Mouse (Mus musculus): Measurements from ENCODE around the gene Dhrs3. TPM values are rescaled to one million over a fixed set of nuclear protein-coding genes. Genes with fewer than 3 reads are reported as not detected.

The Dhrs3 gene
- polyA plus RNA-seq, 1 experiment from 2014 or later, result 6.8 TPM

DNA sequence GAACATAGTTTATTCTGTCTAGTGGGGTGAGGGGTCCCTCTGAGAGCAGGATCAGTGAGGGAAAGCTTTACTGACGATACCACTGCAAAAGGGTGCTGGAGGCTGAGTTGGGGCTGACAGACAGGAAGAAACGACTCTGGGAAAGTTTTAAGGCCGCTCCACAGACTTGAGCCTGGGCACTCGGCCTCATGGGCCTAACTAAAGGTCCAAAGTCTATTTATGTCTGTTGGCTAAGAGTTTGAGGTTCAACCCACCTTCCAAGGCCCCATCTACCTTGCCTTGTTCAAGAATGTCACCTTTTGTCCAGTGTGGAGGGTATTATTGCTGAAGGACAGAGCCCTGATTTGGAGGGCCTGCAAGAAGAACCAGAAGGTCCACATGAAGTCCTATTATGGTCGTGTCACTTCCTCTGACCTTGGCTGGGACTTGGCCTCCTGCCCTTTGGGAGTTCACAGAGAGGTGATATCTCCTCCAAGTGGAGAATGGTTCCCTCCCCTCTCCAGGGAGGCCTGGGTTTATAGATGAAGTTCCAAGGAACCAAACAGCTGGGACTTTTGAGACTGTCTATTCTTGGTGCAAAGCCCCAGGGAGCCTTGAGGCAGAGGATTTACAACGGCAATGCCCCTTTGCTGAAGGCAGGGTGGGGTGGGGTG lies 55.2 kb downstream of the Dhrs3 start:
- Histone ChIP-seq H3K4me2 (no peak overlapping the region), H3K36me3 (ENCODE audit: poor library complexity, severe bottlenecking) (no peaks in the 10 kb centered on the region)
- ATAC-seq, result no peak

DNA sequence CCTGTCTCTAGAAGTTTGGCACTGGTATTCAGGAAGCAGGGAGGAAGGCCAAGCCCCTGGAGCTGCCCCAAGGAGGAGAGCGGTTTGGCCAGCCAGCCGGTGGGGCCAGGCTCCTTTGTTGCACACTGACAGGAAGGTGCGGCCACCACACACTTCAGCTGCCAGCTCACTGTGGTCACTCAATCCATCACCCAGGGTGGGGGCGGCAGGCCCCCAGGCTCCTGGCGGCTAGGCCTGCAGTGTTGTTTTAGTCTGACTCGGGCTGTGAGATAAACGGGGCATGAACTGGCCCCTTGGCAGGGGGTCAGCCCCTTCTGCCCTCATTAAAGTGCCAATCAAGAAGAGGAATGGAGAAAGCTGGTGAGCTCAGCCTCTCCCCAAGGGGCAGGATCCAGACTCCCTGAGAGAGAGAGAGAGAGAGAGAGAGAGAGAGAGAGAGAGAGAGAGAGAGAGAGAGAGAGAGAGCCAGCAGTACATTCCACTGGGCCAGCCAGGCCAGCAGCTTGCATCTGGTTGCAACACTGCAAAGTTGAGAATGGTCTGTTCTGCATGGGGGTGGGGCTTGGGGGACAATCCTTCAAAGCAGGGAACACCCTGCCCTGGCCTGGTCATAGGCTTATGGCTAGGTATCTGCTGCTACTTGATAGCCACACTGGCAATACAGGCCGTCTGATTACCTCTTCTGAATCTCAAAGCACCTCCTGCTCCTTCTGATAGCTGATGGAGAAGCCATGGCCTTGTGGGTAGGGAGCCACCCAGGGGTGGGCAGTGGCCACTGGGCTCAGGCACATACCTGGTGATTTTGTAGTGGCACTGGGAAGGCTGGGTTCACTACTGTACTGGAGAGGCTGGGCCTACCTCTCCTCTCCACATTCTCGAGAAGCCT lies 57.1 kb downstream of the Dhrs3 start:
- Histone ChIP-seq H3K27ac (no peak overlapping the region), H3K4me3 (no peak overlapping the region), H3K4me2 (no peak overlapping the region), H3K36me3 (ENCODE audit: poor library complexity, severe bottlenecking) (no peaks in the 10 kb centered on the region), H3K4me1 (no peaks in the 10 kb centered on the region), H3K9ac (no peak overlapping the region), H3K27me3 (no peaks in the 10 kb centered on the region), H3K9me3 (replicated peaks) (no peaks in the 10 kb centered on the region)
- peak; percentile 71; the same call in 1 of the 2 replicates for ATAC-seq
- WGBS, result 15% methylated on average over 9 of the region's 9 CpGs

More for the DNA sequence above, 55.2 kb downstream of the Dhrs3 start:
- 74% methylated on average over 6 of the region's 6 CpGs for WGBS
- no peak overlapping the region for H3K9ac ChIP-seq
- no peak overlapping the region for H3K27ac ChIP-seq
- no peaks in the 10 kb centered on the region for H3K9me3 ChIP-seq (replicated peaks)
- no peaks in the 10 kb centered on the region for H3K4me1 ChIP-seq
- no peak overlapping the region for H3K4me3 ChIP-seq
- H3K27me3 ChIP-seq, result no peaks in the 10 kb centered on the region

DNA sequence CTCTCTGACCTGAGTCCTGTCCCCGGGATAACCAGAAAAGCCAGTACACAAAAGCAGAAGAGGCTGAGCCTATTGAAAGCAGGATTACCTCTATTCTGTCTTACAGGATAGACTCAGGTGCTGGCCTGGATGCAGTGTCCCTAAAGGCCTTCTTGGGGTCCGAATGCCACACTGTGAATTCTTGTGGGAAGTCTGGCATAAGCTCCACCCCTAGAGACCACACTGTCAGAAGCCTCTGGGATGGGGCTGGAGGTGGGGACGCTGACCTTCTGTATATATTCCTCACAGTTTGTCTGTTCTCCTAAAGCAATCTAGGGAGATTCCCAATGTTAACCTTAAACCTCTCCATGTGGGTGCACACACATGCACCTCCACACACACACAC lies 57.7 kb downstream of the Dhrs3 start:
- WGBS, result 54% methylated on average over 3 of the region's 3 CpGs
- H3K9me3 ChIP-seq (replicated peaks), result no peaks in the 10 kb centered on the region
- no peak overlapping the region for H3K9ac ChIP-seq

DNA sequence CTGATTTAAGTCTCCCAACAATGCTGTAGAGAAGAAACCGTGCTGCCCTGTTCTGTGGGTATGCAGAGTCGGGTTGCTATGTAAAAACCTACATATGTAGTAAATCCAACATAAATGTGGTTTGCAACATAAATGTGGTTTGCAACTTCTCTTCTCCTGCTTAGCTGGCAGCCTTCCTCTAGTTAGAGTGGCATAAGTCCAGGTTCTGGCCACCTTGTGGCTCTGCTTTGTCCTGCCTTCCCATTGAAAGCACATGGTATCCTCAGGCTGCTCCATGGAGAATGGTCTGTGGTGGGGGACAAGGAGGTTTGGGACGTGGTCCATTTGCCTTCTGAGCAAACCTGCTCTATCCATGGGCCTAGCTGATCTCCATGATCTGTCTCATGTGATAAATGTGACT lies 58.3 kb downstream of the Dhrs3 start:
- H3K4me3 ChIP-seq, result no peak overlapping the region
- no peaks in the 10 kb centered on the region for H3K9me3 ChIP-seq (replicated peaks)
- no peak overlapping the region for H3K4me2 ChIP-seq
- no peak overlapping the region for H3K9ac ChIP-seq
- no peak for ATAC-seq
- no peak overlapping the region for H3K27ac ChIP-seq
- H3K36me3 ChIP-seq (ENCODE audit: poor library complexity, severe bottlenecking), result no peaks in the 10 kb centered on the region
- H3K4me1 ChIP-seq, result no peaks in the 10 kb centered on the region
- H3K27me3 ChIP-seq, result no peaks in the 10 kb centered on the region
- WGBS, result 85% methylated on average over 3 of the region's 3 CpGs

More for the DNA sequence above, 57.7 kb downstream of the Dhrs3 start:
- H3K36me3 ChIP-seq (ENCODE audit: poor library complexity, severe bottlenecking), result no peaks in the 10 kb centered on the region
- H3K27ac ChIP-seq, result no peak overlapping the region
- no peak overlapping the region for H3K4me3 ChIP-seq
- H3K4me2 ChIP-seq, result no peak overlapping the region
- H3K27me3 ChIP-seq, result no peaks in the 10 kb centered on the region
- no peaks in the 10 kb centered on the region for H3K4me1 ChIP-seq
- ATAC-seq, result no peak

DNA sequence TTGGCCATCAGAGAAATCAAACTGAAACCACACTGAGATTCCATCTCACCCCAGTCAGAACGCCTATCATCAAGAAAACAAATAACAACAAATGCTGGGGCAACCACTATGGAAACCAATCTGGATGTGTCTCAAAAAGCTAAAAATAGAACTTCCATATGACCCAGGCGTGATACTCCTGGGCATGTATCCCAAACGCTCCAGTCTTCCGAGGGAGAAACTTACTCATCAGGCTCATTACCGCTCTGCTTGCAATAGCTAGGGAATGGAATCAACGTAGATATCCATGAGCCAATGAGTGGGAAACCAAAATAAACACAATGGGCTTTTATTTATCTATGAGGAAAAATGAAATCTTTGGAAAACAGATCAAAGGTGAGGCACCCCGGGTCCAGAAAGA lies 59.2 kb downstream of the Dhrs3 start:
- Histone ChIP-seq H3K4me1 (no peaks in the 10 kb centered on the region), H3K4me2 (no peak overlapping the region), H3K9ac (no peak overlapping the region), H3K36me3 (ENCODE audit: poor library complexity, severe bottlenecking) (no peaks in the 10 kb centered on the region), H3K9me3 (replicated peaks) (no peaks in the 10 kb centered on the region), H3K27me3 (no peaks in the 10 kb centered on the region), H3K27ac (no peak overlapping the region), H3K4me3 (no peak overlapping the region)
- WGBS, result 86% methylated on average over 7 of the region's 7 CpGs
- no peak for ATAC-seq

DNA sequence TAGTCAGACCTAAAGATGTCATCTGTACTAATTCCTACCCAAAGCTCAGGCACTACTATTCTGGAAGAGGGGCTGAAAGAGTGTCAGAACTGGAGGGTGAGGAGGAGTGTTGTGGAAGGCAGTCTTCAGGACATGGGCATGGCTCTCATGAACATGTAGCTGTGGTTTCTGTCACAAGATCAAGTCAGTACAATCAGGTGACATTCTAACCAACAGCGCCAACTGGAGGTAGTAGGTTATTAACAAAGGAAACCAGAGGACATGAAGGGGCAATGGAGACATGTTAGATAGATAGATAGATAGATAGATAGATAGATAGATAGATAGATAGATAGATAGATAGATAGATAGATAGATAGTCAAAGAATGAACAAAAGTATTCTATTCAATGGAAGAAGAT lies 60.8 kb downstream of the Dhrs3 start:
- Histone ChIP-seq H3K4me3 (no peak overlapping the region), H3K36me3 (ENCODE audit: poor library complexity, severe bottlenecking) (no peaks in the 10 kb centered on the region), H3K9me3 (replicated peaks) (no peaks in the 10 kb centered on the region), H3K4me1 (no peaks in the 10 kb centered on the region), H3K4me2 (no peak overlapping the region), H3K27ac (no peak overlapping the region), H3K27me3 (no peaks in the 10 kb centered on the region), H3K9ac (no peak overlapping the region)
- WGBS, result 100% methylated on average over 1 of the region's 1 CpGs
- no peak for ATAC-seq

DNA sequence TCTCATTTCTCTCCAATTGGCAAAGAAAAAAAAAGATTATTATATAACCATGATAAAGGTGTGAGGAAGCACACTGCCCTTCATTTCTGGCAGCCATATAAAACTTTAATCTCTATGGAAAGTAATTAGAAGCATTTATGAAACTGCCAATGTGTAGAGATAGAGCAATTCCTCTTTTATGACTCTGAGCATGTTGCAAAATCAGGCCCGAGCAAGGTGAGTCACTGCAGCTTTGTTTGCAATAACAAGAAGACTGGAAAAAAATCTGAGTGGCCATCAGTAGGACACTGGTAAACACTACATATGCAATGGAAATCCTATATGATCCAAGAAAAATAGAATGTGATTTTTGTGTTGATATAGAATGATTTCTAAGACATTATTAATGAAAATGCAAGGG lies 63.2 kb downstream of the Dhrs3 start:
- 84% methylated on average over 1 of the region's 1 CpGs for WGBS
- H3K27me3 ChIP-seq, result no peaks in the 10 kb centered on the region
- ATAC-seq, result no peak
- H3K27ac ChIP-seq, result no peak overlapping the region
- no peak overlapping the region for H3K9ac ChIP-seq
- no peaks in the 10 kb centered on the region for H3K9me3 ChIP-seq (replicated peaks)
- H3K4me2 ChIP-seq, result no peak overlapping the region
- no peak overlapping the region for H3K4me3 ChIP-seq
- H3K36me3 ChIP-seq (ENCODE audit: poor library complexity, severe bottlenecking), result no peaks in the 10 kb centered on the region
- H3K4me1 ChIP-seq, result no peaks in the 10 kb centered on the region

DNA sequence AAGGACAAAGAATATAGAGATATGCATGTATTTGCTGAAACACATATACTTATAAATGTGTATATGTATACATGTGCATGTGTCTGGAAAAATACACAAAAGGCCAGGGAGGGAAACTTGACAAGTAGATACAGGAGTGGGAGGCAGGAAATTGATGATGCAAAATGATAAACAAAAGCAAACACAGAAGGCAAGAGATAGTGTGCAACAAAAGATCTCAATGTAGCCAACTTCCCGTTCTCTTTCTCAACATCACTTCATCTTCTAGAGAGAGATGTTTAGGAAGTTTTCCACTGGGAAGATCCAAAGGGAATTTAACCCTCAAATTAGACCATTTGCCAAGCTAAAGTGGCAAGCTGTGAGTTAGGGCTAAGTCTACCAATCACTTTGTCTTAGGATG lies 63.7 kb downstream of the Dhrs3 start:
- Histone ChIP-seq H3K9ac (no peak overlapping the region), H3K9me3 (replicated peaks) (no peaks in the 10 kb centered on the region), H3K4me3 (no peak overlapping the region), H3K27me3 (no peaks in the 10 kb centered on the region), H3K4me2 (no peak overlapping the region), H3K4me1 (no peaks in the 10 kb centered on the region), H3K27ac (no peak overlapping the region), H3K36me3 (ENCODE audit: poor library complexity, severe bottlenecking) (no peaks in the 10 kb centered on the region)
- no peak for ATAC-seq
- WGBS, result 83% methylated on average over 1 of the region's 1 CpGs

DNA sequence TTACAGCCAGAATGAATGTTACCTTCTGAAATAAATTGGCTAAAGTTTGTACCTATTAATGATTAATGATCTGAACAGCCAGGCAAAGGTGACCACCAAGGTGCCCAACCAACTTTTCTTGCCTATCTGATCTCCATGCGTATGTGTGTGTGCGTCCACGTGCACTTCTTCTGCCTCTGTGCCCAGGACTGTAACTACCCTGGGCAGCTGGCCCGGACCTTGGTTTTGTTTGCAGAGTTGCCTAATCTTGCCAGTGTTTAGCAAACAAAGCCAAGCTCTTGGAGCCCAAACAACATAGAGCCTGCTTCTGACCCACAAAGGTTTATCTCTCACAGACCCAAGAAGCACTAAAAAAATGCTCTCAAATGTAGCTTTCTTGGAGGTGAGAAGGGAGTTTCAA lies 64.6 kb downstream of the Dhrs3 start:
- ATAC-seq, result no peak
- Histone ChIP-seq H3K27me3 (no peaks in the 10 kb centered on the region), H3K36me3 (ENCODE audit: poor library complexity, severe bottlenecking) (no peaks in the 10 kb centered on the region), H3K4me2 (no peak overlapping the region), H3K4me1 (no peaks in the 10 kb centered on the region), H3K9me3 (replicated peaks) (no peaks in the 10 kb centered on the region), H3K27ac (no peak overlapping the region), H3K9ac (no peak overlapping the region), H3K4me3 (no peak overlapping the region)
- WGBS, result 79% methylated on average over 4 of the region's 4 CpGs

DNA sequence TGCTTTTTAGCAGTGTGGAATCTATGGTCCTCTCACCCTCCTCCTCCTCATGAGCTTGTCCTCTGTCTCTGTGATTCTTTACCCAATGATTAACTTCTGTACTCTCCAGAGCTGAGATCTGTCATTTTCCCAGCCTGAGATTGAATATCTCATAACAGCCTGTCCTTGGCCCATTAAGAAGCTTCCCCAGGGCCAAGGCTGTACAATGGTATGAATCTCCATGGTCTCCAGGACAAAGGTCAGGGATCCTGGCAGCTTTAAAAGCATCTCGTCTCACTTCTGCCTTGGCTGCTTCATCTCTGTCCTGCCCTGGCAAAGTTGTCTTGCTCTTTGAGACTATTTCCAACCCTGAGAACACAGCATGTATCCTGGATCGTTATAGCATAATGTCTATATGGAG lies 65.1 kb downstream of the Dhrs3 start:
- no peaks in the 10 kb centered on the region for H3K4me1 ChIP-seq
- H3K9me3 ChIP-seq (replicated peaks), result no peaks in the 10 kb centered on the region
- H3K9ac ChIP-seq, result no peak overlapping the region
- WGBS, result 69% methylated on average over 2 of the region's 2 CpGs
- H3K4me3 ChIP-seq, result no peak overlapping the region
- H3K27me3 ChIP-seq, result no peaks in the 10 kb centered on the region
- H3K36me3 ChIP-seq (ENCODE audit: poor library complexity, severe bottlenecking), result no peaks in the 10 kb centered on the region
- no peak overlapping the region for H3K4me2 ChIP-seq
- ATAC-seq, result no peak
- H3K27ac ChIP-seq, result no peak overlapping the region

DNA sequence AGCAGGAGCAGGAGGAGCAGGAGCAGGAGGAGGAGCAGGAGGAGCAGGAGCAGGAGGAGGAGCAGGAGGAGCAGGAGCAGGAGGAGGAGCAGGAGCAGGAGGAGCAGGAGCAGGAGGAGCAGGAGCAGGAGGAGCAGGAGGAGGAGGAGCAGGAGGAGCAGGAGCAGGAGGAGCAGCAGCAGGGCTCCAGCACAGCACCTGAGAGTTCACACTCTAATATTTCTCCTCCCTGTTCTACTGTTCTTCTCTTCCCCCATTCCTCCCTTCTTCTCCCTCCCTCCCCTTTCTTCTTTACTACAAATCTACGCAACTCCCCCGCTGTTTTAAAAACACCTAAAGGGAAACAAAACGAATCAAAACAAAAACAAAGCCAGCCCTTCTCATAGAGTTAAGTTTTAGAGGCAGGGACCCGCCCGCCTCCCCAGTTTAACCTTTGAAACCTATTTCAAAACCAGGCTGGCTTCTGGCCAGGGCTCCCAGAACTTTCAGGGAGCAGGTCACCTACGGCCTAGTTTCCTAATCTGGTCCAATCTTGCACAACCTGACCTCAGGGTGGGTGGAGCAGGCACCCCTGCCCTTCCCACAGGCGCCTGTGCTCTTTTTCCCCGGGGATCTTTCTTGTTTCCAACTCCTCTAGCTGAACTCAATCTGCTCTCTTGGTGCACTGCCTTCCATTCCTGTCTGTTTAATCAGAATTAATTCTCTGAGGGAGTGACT lies 67.7 kb downstream of the Dhrs3 start:
- H3K36me3 ChIP-seq (ENCODE audit: poor library complexity, severe bottlenecking), result no peaks in the 10 kb centered on the region
- 66% methylated on average over 8 of the region's 8 CpGs for WGBS
- no peak for ATAC-seq

DNA sequence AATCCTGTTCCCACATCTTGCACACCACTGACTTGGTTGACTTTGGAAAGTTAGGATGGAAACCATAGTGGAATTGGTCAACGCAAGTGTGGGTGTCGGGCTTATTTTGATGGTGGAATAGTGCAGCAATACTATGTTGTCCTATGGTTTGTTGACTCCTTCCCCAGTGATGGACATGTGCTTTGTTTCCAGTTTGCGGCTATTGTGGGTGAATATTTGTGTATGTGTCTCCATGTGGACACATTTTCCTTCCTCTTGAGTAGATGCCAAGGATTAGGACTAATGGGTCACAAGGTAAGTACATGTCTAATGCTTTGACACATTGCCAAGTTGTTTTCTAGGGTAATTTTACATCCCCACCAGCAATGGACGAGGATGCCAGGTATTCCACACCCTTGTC lies 68.6 kb downstream of the Dhrs3 start:
- H3K4me2 ChIP-seq, result no peak overlapping the region
- H3K9ac ChIP-seq, result no peak overlapping the region
- H3K36me3 ChIP-seq (ENCODE audit: poor library complexity, severe bottlenecking), result no peaks in the 10 kb centered on the region
- no peak overlapping the region for H3K27ac ChIP-seq
- 77% methylated on average over 4 of the region's 4 CpGs for WGBS
- no peaks in the 10 kb centered on the region for H3K27me3 ChIP-seq
- H3K4me3 ChIP-seq, result no peak overlapping the region
- H3K4me1 ChIP-seq, result no peaks in the 10 kb centered on the region
- H3K9me3 ChIP-seq (replicated peaks), result no peaks in the 10 kb centered on the region
- no peak for ATAC-seq

More for the DNA sequence above, 67.7 kb downstream of the Dhrs3 start:
- Histone ChIP-seq H3K27me3 (no peaks in the 10 kb centered on the region), H3K4me3 (no peak overlapping the region), H3K4me1 (no peaks in the 10 kb centered on the region), H3K9me3 (replicated peaks) (no peaks in the 10 kb centered on the region), H3K4me2 (no peak overlapping the region), H3K27ac (no peak overlapping the region), H3K9ac (no peak overlapping the region)
